Mouse (Mus musculus) CH12.LX (cell line): Measurements from ENCODE around the gene Il13ra1.

Experiments used
- BHLHE40 ChIP-seq: IDR thresholded peaks from 2 replicates; pipeline ENCODE4 v1.6.1; 2011; ENCODE audit warnings: mild to moderate bottlenecking, low read depth, low read length, improper control_type of control experiment
- CTCF ChIP-seq, 2 experiments: IDR thresholded peaks in 1 of 2; conservative IDR thresholded peaks in 1 of 2; 2 replicates each; pipeline ENCODE4 v1.5.1; 2011 to 2012; ENCODE audit warnings: low read depth in 2 of 2, low read length in 2 of 2, improper control_type of control experiment in 1 of 2, inconsistent platforms in 1 of 2, mild to moderate bottlenecking in 1 of 2, moderate library complexity in 1 of 2
- EP300 ChIP-seq: IDR thresholded peaks from 2 replicates; pipeline ENCODE4 v1.6.1; 2011; ENCODE audit warnings: low read length, improper control_type of control experiment
- HCFC1 ChIP-seq: IDR thresholded peaks from 2 replicates; pipeline ENCODE4 v1.6.1; 2012; ENCODE audit warnings: low read depth, mild to moderate bottlenecking, inconsistent platforms, low read length, improper control_type of control experiment
- PAX5 ChIP-seq: IDR thresholded peaks from 2 replicates; pipeline ENCODE4 v1.6.1; 2012; ENCODE audit warnings: low read length, inconsistent platforms, mixed read lengths
- POLR2A ChIP-seq: IDR thresholded peaks from 2 replicates; pipeline ENCODE4 v1.6.1; 2011; ENCODE audit warnings: low read depth, mild to moderate bottlenecking, improper control_type of control experiment, low read length
- TBP ChIP-seq: conservative IDR thresholded peaks from 2 replicates; pipeline ENCODE4 v1.6.1; 2011; ENCODE audit warnings: low read depth, low read length, improper control_type of control experiment
- ZKSCAN1 ChIP-seq: IDR thresholded peaks from 2 replicates; pipeline ENCODE4 v1.6.1; 2012; ENCODE audit warnings: low read depth, inconsistent platforms, low read length, improper control_type of control experiment, borderline replicate concordance

DNA sequence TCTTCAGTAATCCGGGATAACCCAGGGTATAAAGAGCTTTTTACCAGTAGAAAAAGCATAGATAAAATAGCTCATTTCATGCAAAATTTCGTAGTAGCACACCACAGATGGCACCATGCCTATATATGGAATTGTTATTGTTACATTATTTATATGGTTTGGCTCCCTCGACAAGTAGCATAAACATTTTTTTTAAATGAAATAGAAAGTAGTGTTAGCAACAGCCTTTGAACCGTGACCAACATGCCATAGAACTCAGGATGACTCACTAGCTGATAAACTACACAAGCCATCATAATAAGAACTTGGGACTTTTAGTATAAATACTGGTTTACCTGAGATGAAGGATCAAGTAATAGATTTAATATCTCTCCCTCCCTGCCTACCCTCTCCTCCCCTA lies 34.7 kb upstream of the Il13ra1 start:
- TF ChIP-seq TBP: no peak
- no peak for TF ChIP-seq ZKSCAN1
- no peak for TF ChIP-seq EP300
- TF ChIP-seq CTCF (conservative IDR thresholded peaks at IDR 0.05 in 1 of 2, IDR thresholded peaks at IDR 0.05 in 1 of 2; ENCODE audit: low read depth in 2 of 2, low read length in 2 of 2): no peak
- no peak for TF ChIP-seq POLR2A
- TF ChIP-seq PAX5: no peak
- no peak for TF ChIP-seq HCFC1
- TF ChIP-seq BHLHE40: no peak
